Mouse (Mus musculus): ENCODE measurements around the gene Grpel1. TPM values are rescaled to one million over a fixed set of nuclear protein-coding genes. Genes with fewer than 3 reads are reported as not detected.
A peak's percentile ranks its signal among the peaks of the same experiment; 100 is the strongest.

Gene Grpel1
- polyA plus RNA-seq, 1 experiment from 2014 or later: 55.3 TPM

GRCm38 (mm10) chr5:36505643-36506042 lies 40.8 kb downstream of the Grpel1 start:
- ATAC-seq (ENCODE audit: insufficient number of reproducible peaks, insufficient read depth, low FRiP score, low read depth): no peak
- H3K4me3 ChIP-seq (ENCODE audit: low read depth, low read length): no peak overlapping the region
- H3K27me3 ChIP-seq (ENCODE audit: control insufficient read depth, insufficient read depth, low read length): no peaks in the 10 kb centered on the region
- no peak overlapping the region for H3K27ac ChIP-seq (ENCODE audit: low read length)
- WGBS: 74% methylated on average over 5 of the region's 5 CpGs
- no peaks in the 10 kb centered on the region for H3K9me3 ChIP-seq (ENCODE audit: control insufficient read depth, low read depth, low read length)
- H3K9ac ChIP-seq (replicated peaks; ENCODE audit: low read depth, low read length): no peak overlapping the region
- H3K4me2 ChIP-seq (replicated peaks; ENCODE audit: low read depth, low read length): no peak overlapping the region
- no peaks in the 10 kb centered on the region for H3K4me1 ChIP-seq (ENCODE audit: control insufficient read depth, insufficient read depth, low read length)
- peaks cover 70% of the 10 kb centered on the region for H3K36me3 ChIP-seq (ENCODE audit: control insufficient read depth, insufficient read depth, low read length)

GRCm38 (mm10) chr5:36508351-36508750 lies 43.6 kb downstream of the Grpel1 start:
- Histone ChIP-seq H3K4me3 (ENCODE audit: low read depth, low read length) (no peak overlapping the region), H3K9ac (replicated peaks; ENCODE audit: low read depth, low read length) (no peak overlapping the region), H3K27ac (ENCODE audit: low read length) (no peak overlapping the region), H3K36me3 (ENCODE audit: control insufficient read depth, insufficient read depth, low read length) (peaks cover 73% of the 10 kb centered on the region), H3K9me3 (ENCODE audit: control insufficient read depth, low read depth, low read length) (no peaks in the 10 kb centered on the region), H3K4me2 (replicated peaks; ENCODE audit: low read depth, low read length) (no peak overlapping the region), H3K4me1 (ENCODE audit: control insufficient read depth, insufficient read depth, low read length) (no peaks in the 10 kb centered on the region), H3K27me3 (ENCODE audit: control insufficient read depth, insufficient read depth, low read length) (no peaks in the 10 kb centered on the region)
- ATAC-seq (ENCODE audit: insufficient number of reproducible peaks, insufficient read depth, low FRiP score, low read depth): no peak
- 91% methylated on average over 10 of the region's 10 CpGs for WGBS

- no peak for ATAC-seq (ENCODE audit: insufficient number of reproducible peaks, insufficient read depth, low FRiP score, low read depth)
- WGBS: 100% methylated on average over 2 of the region's 2 CpGs
- Histone ChIP-seq H3K4me1 (ENCODE audit: control insufficient read depth, insufficient read depth, low read length) (no peaks in the 10 kb centered on the region), H3K27ac (ENCODE audit: low read length) (no peak overlapping the region), H3K9ac (replicated peaks; ENCODE audit: low read depth, low read length) (no peak overlapping the region), H3K4me3 (ENCODE audit: low read depth, low read length) (no peak overlapping the region), H3K4me2 (replicated peaks; ENCODE audit: low read depth, low read length) (no peak overlapping the region), H3K9me3 (ENCODE audit: control insufficient read depth, low read depth, low read length) (no peaks in the 10 kb centered on the region), H3K27me3 (ENCODE audit: control insufficient read depth, insufficient read depth, low read length) (no peaks in the 10 kb centered on the region), H3K36me3 (ENCODE audit: control insufficient read depth, insufficient read depth, low read length) (peaks cover 55% of the 10 kb centered on the region; the same call in 1 of the 2 replicates)
Observed at GRCm38 (mm10) chr5:36510956-36511355, 46.2 kb downstream of the Grpel1 start.

- H3K4me1 ChIP-seq (ENCODE audit: control insufficient read depth, insufficient read depth, low read length): no peaks in the 10 kb centered on the region
- 95% methylated on average over 1 of the region's 1 CpGs for WGBS
Observed at GRCm38 (mm10) chr5:36515126-36515525, 50.3 kb downstream of the Grpel1 start.

GRCm38 (mm10) chr5:36515558-36515957 lies 50.8 kb downstream of the Grpel1 start:
- no peaks in the 10 kb centered on the region for H3K4me1 ChIP-seq (ENCODE audit: control insufficient read depth, insufficient read depth, low read length)
- ATAC-seq (ENCODE audit: insufficient number of reproducible peaks, insufficient read depth, low FRiP score, low read depth): no peak
- peaks cover 46% of the 10 kb centered on the region for H3K36me3 ChIP-seq (ENCODE audit: control insufficient read depth, insufficient read depth, low read length)
- no peak overlapping the region for H3K4me2 ChIP-seq (replicated peaks; ENCODE audit: low read depth, low read length)
- no peak overlapping the region for H3K27ac ChIP-seq (ENCODE audit: low read length)
- WGBS: 87% methylated on average over 5 of the region's 5 CpGs
- no peak overlapping the region for H3K9ac ChIP-seq (replicated peaks; ENCODE audit: low read depth, low read length)
- no peaks in the 10 kb centered on the region for H3K27me3 ChIP-seq (ENCODE audit: control insufficient read depth, insufficient read depth, low read length)
- H3K9me3 ChIP-seq (ENCODE audit: control insufficient read depth, low read depth, low read length): no peaks in the 10 kb centered on the region
- H3K4me3 ChIP-seq (ENCODE audit: low read depth, low read length): no peak overlapping the region

More at GRCm38 (mm10) chr5:36515126-36515525, 50.3 kb downstream of the Grpel1 start:
- Histone ChIP-seq H3K36me3 (ENCODE audit: control insufficient read depth, insufficient read depth, low read length) (peaks cover 45% of the 10 kb centered on the region), H3K27me3 (ENCODE audit: control insufficient read depth, insufficient read depth, low read length) (no peaks in the 10 kb centered on the region), H3K9ac (replicated peaks; ENCODE audit: low read depth, low read length) (no peak overlapping the region; the same call in 1 of the 2 replicates), H3K9me3 (ENCODE audit: control insufficient read depth, low read depth, low read length) (no peaks in the 10 kb centered on the region), H3K4me2 (replicated peaks; ENCODE audit: low read depth, low read length) (no peak overlapping the region), H3K27ac (ENCODE audit: low read length) (no peak overlapping the region), H3K4me3 (ENCODE audit: low read depth, low read length) (no peak overlapping the region)
- ATAC-seq (ENCODE audit: insufficient number of reproducible peaks, insufficient read depth, low FRiP score, low read depth): no peak

- Histone ChIP-seq H3K27me3 (ENCODE audit: control insufficient read depth, insufficient read depth, low read length) (no peaks in the 10 kb centered on the region), H3K9me3 (ENCODE audit: control insufficient read depth, low read depth, low read length) (no peaks in the 10 kb centered on the region), H3K36me3 (ENCODE audit: control insufficient read depth, insufficient read depth, low read length) (peaks cover 41% of the 10 kb centered on the region), H3K27ac (ENCODE audit: low read length) (no peak overlapping the region), H3K9ac (replicated peaks; ENCODE audit: low read depth, low read length) (no peak overlapping the region), H3K4me1 (ENCODE audit: control insufficient read depth, insufficient read depth, low read length) (no peaks in the 10 kb centered on the region), H3K4me3 (ENCODE audit: low read depth, low read length) (no peak overlapping the region), H3K4me2 (replicated peaks; ENCODE audit: low read depth, low read length) (no peak overlapping the region)
- WGBS: 86% methylated on average over 3 of the region's 3 CpGs
- no peak for ATAC-seq (ENCODE audit: insufficient number of reproducible peaks, insufficient read depth, low FRiP score, low read depth)
Observed at GRCm38 (mm10) chr5:36517596-36517995, 52.8 kb downstream of the Grpel1 start.

DNA sequence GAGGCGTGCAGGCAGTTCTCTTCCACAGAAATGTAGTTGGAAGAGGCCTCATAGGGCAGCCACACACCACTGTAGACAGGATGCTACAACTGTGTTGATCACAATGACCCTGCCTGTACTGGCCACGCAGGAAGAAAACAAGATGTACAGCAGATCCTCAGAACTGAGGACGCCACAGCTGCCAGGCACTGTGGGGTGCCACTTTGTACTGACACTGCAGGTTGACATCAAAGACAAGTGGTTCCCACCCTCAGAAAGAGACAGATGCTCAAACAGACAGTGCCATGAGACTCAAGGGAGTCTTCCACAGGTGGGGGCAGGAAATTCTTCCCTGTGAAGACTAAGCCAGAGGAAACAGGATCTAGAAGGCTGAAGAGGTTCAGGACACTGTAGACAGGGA lies 55.0 kb downstream of the Grpel1 start:
- peaks cover 41% of the 10 kb centered on the region for H3K36me3 ChIP-seq (ENCODE audit: control insufficient read depth, insufficient read depth, low read length)
- no peak overlapping the region for H3K4me3 ChIP-seq (ENCODE audit: low read depth, low read length)
- H3K27me3 ChIP-seq (ENCODE audit: control insufficient read depth, insufficient read depth, low read length): no peaks in the 10 kb centered on the region
- 78% methylated on average over 3 of the region's 3 CpGs for WGBS
- no peaks in the 10 kb centered on the region for H3K9me3 ChIP-seq (ENCODE audit: control insufficient read depth, low read depth, low read length)
- no peak for ATAC-seq (ENCODE audit: insufficient number of reproducible peaks, insufficient read depth, low FRiP score, low read depth)
- H3K4me2 ChIP-seq (replicated peaks; ENCODE audit: low read depth, low read length): no peak overlapping the region
- H3K27ac ChIP-seq (ENCODE audit: low read length): no peak overlapping the region
- H3K4me1 ChIP-seq (ENCODE audit: control insufficient read depth, insufficient read depth, low read length): no peaks in the 10 kb centered on the region
- H3K9ac ChIP-seq (replicated peaks; ENCODE audit: low read depth, low read length): no peak overlapping the region

- peak; percentile 49; the same call in 1 of the 2 replicates for ATAC-seq (ENCODE audit: insufficient number of reproducible peaks, insufficient read depth, low FRiP score, low read depth)
- 48% methylated on average over 2 of the region's 2 CpGs for WGBS
- Histone ChIP-seq H3K9ac (replicated peaks; ENCODE audit: low read depth, low read length) (no peak overlapping the region), H3K9me3 (ENCODE audit: control insufficient read depth, low read depth, low read length) (no peaks in the 10 kb centered on the region), H3K27me3 (ENCODE audit: control insufficient read depth, insufficient read depth, low read length) (no peaks in the 10 kb centered on the region), H3K4me3 (ENCODE audit: low read depth, low read length) (no peak overlapping the region), H3K27ac (ENCODE audit: low read length) (no peak overlapping the region), H3K36me3 (ENCODE audit: control insufficient read depth, insufficient read depth, low read length) (peaks cover 40% of the 10 kb centered on the region), H3K4me2 (replicated peaks; ENCODE audit: low read depth, low read length) (no peak overlapping the region), H3K4me1 (ENCODE audit: control insufficient read depth, insufficient read depth, low read length) (no peaks in the 10 kb centered on the region)
Observed at GRCm38 (mm10) chr5:36522782-36523181, 58.0 kb downstream of the Grpel1 start.

DNA sequence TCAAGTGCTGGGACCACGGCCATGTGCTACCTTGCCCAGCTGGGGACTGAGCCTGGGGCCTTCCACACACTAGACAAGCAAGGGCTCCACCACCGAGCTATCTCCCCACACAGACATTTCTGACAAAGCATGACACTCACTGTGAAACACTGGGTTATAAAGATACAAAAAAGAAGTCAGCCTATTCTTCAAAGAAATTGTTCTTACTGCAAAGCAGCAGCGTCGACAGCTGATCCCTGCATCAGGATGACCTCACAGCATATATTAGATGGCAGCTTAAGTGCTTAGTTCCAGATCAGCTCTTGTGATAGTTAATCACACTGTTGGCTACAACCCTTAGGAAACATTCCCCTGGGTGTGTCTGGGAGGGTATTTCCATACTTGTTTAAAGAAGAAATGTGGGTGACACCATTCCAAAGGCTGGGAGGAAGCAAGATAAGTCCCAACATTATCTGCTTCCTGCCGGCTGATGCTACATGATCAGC lies 58.5 kb downstream of the Grpel1 start:
- H3K9ac ChIP-seq (replicated peaks; ENCODE audit: low read depth, low read length): no peak overlapping the region
- peaks cover 35% of the 10 kb centered on the region for H3K36me3 ChIP-seq (ENCODE audit: control insufficient read depth, insufficient read depth, low read length)
- 68% methylated on average over 5 of the region's 5 CpGs for WGBS
- H3K4me1 ChIP-seq (ENCODE audit: control insufficient read depth, insufficient read depth, low read length): 0 out of 2 replicates have a peak, but pooled peaks cover 3% of the 10 kb centered on the region
- H3K9me3 ChIP-seq (ENCODE audit: control insufficient read depth, low read depth, low read length): no peaks in the 10 kb centered on the region
- H3K4me2 ChIP-seq (replicated peaks; ENCODE audit: low read depth, low read length): no peak overlapping the region
- ATAC-seq (ENCODE audit: insufficient number of reproducible peaks, insufficient read depth, low FRiP score, low read depth): no peak
- no peak overlapping the region for H3K4me3 ChIP-seq (ENCODE audit: low read depth, low read length)
- no peak overlapping the region for H3K27ac ChIP-seq (ENCODE audit: low read length)
- H3K27me3 ChIP-seq (ENCODE audit: control insufficient read depth, insufficient read depth, low read length): no peaks in the 10 kb centered on the region

Measured in stomach, embryonic 14.5 days (tissue).